Mouse (Mus musculus) cerebellum, postnatal 4 days (tissue): ENCODE results near the gene Psmd11.

Experiments
- DNase-seq, 2 experiments: peaks; one replicate each; pipeline ENCODE4 v3.0.0; 2022; ENCODE audit warnings: low spot score in 2 of 2, mixed read lengths in 1 of 2

The Psmd11 gene

GRCm38 (mm10) chr11:80504519-80505385 lies 76.3 kb downstream of the Psmd11 start:
- no peak for DNase-seq

DNA sequence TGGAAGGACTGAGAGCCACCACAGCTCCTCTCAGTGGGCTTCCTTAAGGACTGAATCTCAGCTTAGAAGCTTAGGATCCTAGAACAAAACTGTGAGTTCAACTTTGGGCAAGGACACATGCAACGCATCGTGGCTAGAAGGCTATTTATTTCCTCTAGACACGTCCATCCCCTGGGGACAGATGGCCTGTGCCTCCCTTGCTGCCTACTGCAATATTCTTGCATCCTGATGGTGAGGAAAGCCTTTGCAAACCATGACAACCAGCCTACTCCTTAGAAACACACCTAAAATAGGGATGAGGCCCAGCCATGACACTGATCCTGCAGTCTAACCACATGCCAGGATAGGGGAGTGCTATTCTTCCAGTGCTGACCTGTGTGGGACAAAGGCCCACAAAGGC lies 77.2 kb downstream of the Psmd11 start:
- no peak for DNase-seq

DNA sequence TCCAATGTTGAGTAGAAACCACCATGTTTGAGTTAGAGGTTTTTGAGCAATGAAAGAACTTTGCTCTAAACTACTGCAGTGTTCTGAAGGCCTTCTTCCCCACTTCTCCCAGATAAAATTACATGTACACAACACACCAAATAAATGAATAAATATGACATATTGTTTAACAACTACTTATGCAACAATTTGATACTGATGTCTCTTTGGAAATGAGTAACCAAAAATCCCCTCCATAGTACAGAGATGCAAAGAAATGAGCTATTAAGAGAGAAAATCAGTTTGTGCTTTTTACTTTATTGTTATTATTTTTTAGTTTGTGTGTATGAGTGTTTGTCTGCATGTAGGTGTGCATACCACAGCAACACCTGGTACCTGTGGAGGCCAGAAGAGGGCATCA lies 78.1 kb downstream of the Psmd11 start:
- no peak for DNase-seq

DNA sequence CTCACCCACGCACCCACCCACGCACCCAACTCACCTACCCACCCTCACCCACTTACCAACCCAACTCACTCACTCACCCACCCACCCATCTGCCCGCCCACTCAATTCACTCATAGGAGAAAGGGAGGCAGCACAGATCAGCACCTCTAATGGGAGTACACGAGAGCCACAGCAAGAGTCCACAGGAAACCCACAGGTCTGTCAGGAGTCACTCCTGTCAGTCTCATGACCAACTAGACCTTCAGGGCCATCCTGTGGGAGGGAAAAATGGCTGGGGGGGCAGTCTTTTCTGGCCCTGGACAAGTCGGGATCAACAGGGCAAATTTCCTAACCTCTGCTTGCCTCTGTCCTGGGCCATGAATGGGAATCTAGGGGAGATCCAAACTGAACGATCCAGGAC lies 79.4 kb downstream of the Psmd11 start:
- no peak for DNase-seq

- DNase-seq, result no peak
Measured at GRCm38 (mm10) chr11:80508361-80509175, 80.2 kb downstream of the Psmd11 start.

- DNase-seq, result no peak
Measured at GRCm38 (mm10) chr11:80509176-80509506, 80.7 kb downstream of the Psmd11 start.

- no peak for DNase-seq
Measured at GRCm38 (mm10) chr11:80510124-80510523, 81.7 kb downstream of the Psmd11 start.

GRCm38 (mm10) chr11:80512313-80513056 lies 84.1 kb downstream of the Psmd11 start:
- no peak for DNase-seq

GRCm38 (mm10) chr11:80513796-80514195 lies 85.4 kb downstream of the Psmd11 start:
- no peak for DNase-seq

GRCm38 (mm10) chr11:80515346-80515745 lies 86.9 kb downstream of the Psmd11 start:
- no peak for DNase-seq

DNA sequence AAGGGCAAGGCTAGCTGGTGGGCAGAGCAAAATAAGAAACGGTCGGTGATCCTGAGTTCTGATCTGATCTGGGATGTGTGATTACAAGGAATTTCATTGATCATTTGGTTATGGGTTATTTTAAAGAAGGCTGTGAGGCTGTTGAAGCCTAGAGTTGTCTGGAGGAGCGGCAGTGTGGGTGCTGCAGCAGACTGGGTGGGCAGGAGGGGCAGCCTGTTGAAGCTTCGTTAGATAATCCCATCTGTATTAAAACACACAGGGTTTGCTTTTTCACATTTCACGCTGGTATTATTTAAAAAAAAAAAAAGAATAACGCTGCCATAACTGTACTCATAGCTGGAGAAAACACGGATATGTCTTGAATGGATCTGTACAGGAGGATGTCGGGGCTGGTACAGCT lies 87.5 kb downstream of the Psmd11 start:
- no peak for DNase-seq

DNA sequence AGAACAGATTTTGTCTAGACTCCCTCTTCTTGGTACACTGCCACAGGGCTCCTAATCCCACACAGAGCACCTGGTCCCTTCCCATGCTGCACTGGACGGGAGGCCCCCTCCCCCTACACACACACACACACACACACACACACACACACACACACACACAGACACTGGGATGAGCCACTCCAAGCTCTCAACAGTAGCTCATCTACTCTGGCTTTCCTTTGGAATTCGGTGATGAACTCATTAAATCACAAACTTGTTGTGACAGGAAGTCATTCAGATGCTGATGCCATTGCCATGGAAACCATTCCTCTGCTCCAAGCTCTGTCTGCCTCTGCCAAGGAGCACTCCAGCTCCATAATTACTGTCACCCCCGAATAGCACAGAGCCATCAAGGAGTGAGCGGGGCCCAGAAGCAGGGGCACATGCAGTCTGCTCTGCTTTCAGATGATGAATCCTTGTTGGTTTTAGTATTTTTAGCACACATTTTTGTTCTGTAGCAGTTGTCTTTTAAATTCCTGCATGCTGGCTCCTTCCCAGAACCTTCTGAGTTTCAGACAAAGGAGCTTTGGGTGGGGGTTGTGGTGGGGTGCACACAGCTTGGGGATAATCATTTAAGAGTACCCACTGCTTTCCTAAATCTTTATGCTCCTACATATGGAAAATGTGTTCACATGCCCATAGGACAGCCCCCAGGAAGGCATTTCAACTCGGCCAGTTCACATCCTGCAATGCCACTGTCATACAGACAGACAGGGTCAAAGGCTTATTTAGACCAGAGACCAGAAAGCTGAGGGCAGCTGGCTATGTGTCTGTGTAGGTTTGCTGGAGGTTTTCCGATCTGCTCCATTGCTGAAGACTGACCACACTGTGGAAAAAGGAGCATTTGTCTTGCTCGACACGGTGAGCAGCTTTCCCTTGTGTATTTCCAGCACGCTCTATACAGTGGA lies 90.3 kb downstream of the Psmd11 start:
- peak in 1 of 2 experiments; percentile 62 for DNase-seq

DNA sequence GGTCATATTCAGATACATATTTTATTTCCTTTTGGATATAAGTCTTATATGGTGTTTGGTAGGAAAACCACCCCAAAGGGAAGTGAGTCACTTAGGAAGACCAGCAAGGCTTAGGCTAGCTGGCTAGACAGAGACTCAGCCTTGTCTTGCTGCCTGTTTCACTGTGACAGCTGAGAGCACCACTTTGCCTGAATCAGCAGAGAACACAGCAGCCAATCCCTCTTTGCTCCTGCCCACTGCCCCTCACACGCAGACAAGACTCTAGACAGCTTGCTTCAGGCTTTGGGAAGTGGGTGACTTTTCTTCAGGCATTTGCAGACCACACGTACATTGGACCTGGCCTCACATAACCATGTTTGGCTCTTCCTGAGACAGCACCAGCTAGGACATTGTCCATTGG lies 92.7 kb downstream of the Psmd11 start:
- no peak for DNase-seq
